Mouse (Mus musculus) cerebellum, adult 9-11 months (tissue): ENCODE data around the gene Ms4a6d.
"Not testable (repeated sequence)": the region's sequence is repeated elsewhere in the genome, so short reads cannot be mapped to it uniquely, and the experiment has no call there.

Source experiments
- DNase-seq: peaks from one replicate; pipeline ENCODE4 v3.0.0; 2022

The Ms4a6d gene

DNA sequence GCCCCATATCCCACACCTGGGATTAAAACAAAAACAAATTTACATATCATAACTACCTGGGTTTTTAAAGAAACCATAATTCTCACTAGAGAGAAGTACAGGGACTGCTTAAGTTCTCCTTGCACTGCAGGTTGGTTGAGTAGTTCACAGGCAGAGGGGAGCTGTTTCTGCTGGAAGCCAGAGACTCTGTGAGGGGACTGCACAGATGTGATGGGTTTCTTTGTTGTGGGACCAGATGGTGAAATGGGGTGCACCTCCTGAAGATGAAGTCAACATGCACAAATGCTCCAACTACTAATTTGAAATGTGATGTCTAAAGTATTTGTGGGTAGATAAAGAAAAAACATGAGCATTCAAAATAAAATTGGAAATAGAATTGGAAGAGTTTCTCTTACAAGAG lies 56.7 kb downstream of the Ms4a6d start:
- no peak for DNase-seq

DNA sequence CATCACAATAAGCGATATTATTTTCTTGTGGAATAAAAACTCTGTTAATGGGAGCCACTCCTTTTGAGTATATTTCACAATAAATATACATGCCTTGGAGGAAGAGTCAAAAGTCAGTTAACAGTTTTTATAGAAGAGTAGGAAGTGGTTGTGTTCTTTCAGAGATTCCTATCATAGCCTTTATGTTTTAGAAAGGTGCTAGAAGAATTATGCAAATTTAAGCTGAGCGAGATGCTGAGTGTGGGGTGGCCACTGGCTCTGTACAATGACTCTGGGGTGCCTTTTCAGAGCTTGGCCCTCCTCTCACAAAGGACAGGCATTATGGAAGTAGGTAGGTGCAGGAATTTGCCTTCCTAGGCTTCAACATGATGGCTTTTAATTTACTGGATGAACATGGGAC lies 60.3 kb downstream of the Ms4a6d start:
- not testable (repeated sequence) for DNase-seq

DNA sequence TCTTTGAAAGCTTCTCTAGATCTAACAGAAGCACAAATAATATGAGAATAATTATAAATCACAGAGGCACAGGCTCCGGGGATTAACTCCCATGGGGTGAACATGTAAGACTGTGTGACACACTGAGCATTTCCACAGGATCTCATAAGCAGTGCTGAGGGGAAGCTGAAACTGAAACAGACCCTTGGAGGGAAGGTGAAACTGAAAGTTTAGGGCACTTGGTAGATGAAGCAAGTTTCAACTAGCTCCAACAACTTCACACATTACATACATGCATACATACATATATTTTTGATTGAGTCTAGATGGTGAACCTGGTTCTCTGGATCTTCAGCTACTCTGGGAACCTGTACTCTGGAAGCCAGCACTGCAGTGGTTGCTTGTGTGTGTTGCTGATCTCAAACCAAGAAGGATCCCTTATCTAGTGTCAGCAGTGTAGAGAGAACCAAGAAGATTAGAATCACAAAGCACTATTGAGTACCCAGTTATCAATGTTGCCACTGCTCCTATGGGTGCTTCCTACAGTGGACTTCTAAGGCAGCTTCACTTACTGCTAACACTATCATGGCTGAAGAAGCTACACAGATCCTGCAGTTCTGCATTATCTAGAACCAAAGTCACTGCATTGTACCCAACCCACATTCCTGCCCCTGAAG lies 64.4 kb downstream of the Ms4a6d start:
- DNase-seq = not testable (repeated sequence)

DNA sequence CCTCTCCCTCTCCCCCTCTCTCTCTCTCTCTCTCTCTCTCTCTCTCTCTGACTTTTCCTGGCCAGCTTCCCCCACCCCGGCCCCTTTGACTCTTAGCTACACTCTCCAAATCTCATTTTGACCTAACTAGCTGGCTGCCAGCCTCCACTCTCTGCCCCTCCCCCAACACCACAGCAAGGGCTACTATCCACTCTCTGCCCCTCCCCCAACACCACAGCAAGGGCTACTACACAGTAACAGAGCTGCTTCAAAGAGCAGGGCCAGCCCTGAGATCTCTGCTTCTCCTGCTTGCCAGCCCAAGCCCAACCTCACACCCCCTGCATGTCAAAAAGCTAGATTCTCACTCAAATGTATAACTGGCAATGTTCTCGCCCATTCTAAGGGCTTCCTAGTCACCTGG lies 67.3 kb downstream of the Ms4a6d start:
- DNase-seq = no peak
